Mouse (Mus musculus): ENCODE results near the gene Cacna2d2. TPM values are rescaled to one million over a fixed set of nuclear protein-coding genes. Genes with fewer than 3 reads are reported as not detected.

Gene Cacna2d2
- total RNA-seq, 2 experiments from 2014 or later: 0.35 to 0.71 TPM

DNA sequence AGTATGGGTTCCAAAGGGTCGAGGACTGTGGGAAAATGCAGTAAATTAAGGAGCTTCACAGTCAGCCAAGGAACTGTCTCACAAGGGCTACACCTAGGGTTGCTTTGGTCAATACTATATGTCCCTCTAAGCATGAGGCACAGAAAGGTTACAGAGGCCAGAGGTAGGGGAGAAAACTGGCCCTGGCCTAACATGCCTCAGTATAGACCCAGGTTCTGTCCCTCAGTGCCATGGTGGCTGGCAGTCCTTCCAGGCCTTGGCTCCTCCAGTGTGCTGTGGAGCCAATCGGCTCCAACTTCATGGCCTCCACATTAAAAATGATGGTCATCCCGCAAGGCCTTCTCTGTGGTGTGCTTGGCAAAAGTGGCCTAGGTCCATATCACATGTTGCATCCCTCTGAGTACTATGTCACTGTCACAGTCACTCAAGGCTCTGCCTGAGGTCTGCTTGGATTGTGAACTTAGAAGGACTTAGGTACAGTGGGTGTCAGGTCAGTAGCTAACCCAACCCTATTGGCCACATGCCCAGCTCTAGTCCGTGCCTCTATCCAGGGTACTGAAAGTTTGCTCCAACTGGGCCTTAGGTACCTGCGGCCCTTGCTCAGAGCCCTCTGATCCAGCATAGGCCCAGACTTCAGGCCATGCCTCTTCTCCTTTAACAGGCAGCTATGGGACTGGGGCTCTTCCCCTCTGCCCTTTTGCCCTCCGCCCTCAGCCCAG, 87.3 kb downstream of the Cacna2d2 start:
- intact Hi-C loops (cut with DNase I): no loop called here
- DNase-seq: no peak

DNA sequence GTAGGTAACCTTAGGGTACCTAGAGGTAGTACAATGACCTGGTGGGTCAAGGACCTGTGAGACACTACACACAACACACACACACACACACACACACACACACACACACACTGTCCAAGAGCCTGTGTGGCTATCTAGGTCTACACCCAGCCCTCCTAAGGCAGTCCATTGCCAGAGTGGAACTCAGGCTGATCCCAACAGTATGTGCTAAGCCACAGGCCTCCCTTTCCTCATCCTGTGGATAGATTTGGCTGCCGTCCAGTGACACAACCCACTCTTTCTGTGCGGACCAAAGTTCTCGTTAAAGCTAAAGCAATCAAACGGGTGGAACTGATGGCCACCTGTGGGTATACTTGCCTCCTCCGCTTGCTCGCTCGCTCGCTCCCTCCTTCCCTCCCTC, 90.7 kb downstream of the Cacna2d2 start:
- intact Hi-C loops (cut with DNase I): no loop called here
- no peak for DNase-seq

DNA sequence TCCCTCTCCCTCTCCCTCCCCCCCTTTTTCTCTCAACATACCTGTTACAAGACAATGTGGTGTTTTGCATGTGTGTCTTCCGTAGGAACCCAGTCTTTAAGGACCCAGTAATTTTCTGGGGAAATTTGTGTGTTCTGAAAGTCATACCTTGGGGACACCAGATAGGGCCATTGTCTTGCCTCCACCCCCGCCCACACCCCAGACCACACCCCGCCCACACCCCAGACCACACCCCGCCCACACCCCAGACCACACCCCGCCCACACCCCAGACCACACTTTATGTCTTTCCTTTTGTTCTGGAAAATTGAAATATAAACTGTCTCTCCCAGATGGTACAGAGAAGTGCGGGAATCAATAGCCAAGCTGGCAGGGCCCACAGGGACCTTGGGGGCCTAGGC, 91.2 kb downstream of the Cacna2d2 start:
- DNase-seq: no peak
- intact Hi-C loops (cut with DNase I): no loop called here

DNA sequence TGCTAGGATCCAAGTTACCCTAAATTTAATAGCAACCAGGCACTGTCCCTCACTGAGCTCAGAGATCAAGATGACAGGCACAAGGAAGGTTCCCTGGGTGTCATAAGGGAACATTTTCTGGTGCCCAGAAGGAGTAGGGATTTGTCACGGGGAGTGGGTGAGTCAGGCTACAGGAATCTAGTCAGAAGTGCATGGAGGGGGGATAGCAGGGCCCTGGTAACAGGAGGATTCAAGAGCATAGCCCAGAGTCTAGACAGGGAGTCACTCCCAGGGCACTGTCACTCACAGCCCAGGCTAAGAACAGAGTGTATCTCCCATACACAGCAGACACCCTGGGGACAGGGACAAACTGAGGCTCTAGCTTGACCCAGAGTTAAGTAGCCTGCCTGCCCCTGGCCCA, 94.1 kb downstream of the Cacna2d2 start:
- no peak for DNase-seq
- intact Hi-C loops (cut with DNase I): no loop called here

DNA sequence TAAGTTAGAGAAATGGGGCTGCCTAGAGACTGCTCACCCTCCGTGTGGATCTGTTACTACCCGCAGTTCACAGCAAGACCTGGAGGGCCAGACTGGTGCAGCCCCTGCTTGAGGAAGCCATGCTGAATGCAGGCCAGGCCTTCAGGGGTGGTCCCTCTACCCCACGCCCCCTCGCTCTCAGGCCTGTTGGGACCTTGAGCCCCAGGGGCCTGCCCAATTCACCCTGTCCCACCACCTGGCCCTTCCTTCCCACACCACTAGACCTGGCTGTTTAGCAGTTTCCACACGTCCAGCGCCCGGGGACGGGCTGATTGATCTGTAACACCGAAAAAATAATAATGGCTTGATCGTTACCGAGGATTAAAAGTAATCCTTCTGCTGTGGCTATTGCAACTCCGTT, 94.8 kb downstream of the Cacna2d2 start:
- intact Hi-C loops (cut with DNase I): no loop called here
- DNase-seq: no peak

DNA sequence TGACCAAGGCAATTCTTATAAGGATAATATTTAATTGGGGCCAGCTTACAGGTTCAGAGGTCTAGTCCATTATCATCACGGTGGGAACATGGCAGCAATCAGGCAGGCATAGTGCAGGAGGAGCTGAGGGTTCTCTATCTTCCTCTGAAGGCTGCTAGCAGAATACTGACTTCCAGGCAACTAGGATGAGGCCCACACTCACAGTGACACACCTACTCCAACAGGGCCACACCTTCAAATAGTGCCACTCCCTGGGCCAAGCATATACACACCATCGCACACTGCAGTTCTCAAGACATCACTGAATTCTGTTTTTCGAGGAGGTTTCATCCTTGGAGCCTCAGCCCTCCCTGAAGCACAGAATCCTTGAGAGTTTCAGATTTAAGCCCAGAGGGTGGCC, 96.9 kb downstream of the Cacna2d2 start:
- intact Hi-C loops (cut with DNase I): no loop called here
- DNase-seq: no peak

DNA sequence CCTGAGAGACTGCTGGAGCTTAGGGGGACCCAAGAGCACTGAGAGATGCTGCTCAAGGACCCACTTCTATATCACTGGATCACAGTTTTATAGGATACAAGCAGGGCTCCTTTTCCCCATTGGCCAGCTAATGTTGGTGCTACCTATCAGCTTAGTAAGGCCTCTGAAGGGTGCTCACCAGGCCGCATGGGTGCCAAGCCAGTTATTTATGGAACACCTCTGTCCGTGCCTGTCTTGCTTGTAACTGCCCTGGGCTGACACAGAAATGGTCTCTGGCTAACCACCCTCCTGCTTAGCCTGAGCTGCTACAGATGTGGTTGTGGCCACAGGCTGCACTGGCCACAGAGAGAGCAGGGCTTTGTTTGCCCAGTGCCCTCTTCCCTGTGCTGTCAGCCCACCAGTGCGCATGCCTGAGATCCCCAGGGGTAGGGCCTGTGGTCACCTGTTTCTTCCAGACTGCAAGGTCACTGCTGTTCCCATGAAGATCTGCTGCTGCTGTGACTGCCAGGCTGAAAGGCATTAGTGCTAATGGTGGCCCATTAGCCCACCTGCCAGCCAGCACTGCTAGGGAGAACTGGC, 101.4 kb downstream of the Cacna2d2 start:
- intact Hi-C loops (cut with DNase I): no loop called here
- no peak for DNase-seq

DNA sequence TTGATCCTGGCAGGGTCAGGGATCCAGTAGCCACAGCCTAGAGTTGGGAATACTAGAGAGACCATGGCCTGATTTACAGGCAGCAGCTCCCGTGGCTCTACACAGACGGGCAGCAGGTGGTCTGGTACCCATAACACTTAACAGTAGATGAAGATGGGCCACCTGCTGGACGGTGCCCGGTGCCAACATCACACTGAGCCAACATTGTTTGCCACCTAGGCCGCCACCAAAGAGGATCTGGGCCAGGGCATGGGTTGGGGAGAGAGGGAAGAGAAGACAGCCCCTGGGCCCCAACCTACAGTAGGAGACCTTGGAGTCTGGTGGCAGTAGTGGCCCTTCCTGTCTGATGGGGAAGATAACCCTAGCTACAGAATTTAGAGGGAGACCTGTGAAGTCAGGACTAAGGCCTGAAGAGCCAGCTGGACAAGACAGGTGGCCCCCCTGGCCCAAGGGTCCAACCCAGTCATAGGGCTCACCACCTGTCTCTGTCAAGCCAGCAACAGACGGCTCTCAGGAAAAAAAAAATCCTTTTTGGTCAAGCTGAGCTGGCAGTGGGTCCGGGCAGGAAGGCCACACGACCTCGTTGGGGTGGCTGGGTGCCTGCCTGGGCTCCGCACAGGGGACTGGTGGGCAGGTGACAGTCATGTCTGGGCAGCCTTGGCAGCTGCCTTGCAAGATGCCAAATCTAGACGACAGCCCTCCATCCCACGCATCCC, 102.9 kb downstream of the Cacna2d2 start:
- intact Hi-C loops (cut with DNase I): no loop called here
- no peak for DNase-seq

DNA sequence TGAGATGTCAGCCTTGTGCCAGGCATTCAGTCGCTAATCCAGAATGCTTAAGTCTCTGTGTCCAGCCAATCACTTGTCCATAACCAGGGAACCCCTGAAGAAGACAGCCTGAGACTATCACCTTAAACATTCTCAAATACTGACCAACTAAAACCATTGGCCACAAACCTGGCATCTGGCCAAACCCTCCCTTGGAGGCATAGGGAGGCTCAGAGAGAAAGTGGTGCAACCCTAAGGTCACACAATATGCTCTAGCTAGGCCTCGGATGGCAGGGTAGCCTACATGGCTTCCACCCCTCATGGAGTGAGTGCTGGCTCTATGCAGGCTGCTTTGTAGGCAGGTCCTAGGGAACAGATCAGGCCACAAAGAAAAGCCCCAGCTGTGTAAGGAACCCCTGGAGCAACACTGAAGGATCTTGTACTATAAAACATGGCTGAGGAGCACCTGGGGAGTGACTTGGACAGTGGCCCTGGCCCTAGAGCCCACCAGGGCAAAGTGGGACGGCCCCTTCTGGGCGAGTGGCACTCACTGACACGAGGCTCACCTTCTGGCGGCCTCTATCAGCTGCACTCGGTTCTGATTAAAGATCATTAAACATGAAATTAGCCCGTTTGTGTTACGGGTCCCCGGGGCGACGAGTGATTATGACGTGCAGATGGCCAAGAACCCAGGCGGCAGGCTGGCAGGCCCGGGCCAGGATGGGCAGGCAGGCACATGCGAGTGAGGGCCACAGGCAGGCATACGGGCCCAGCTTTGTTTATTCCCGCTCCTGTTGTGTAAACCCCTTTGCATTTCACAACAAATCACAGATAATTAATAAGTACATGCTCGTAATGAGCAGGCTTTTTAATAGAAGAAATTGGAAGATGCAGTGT, 105.5 kb downstream of the Cacna2d2 start:
- DNase-seq: no peak
- intact Hi-C loops (cut with DNase I): no loop called here

DNA sequence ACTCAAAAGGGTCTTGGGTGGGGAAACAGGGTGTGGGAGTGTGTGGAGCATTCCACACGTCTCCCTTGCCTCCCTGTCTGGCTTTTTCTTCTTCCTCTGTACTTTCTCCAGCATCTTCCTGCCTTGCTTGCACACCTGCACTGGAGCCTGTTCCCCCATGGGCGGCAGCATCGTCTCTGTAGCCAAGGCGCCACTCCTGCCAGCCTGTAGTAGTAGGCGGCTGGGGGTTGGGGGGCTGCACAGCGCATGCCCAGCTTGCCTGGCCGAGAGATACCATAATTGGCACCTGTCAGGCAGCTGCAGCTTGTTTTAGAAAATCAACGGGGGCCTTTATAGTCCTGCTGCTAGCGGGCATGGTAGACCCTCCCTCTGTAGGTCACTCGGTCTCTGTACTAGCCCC, 108.9 kb downstream of the Cacna2d2 start:
- DNase-seq: no peak
- intact Hi-C loops (cut with DNase I): no loop called here

DNA sequence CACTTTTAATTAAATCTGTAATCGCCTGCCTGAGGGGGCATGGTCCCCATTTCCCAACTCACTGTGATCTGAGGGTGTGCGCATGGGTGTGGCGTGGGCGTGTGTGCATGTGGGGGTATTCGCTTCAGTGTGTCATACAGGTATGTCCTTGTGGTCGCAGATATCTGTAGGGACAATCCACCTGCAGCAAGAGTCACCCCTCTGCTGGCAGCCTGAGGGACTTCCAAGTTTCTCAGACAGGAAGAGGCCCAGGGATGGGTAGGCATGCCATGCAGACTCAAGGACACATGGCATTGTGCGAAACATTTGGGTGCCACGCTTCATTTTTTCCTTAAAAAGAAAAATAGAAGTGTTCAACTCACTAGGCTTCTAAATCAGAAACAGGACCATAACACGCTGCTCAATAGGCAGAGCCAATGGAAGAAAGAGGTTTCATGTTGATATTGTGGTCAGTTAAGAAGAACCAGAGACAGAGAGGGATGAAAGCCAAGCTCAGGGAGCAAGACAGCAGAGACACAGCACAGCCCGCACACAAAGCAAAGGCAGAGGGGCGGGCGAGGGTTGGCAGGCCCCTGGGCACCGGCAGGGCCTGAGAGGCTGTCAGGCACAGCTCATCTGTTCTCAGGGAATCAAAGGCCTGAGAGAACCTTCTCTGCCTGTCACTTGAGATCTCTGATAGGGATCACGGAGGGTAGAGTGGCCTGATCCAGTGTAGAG, 111.1 kb downstream of the Cacna2d2 start:
- intact Hi-C loops (cut with DNase I): loop anchor here (5.0 to 10.0 kb wide), 3 partner anchors 48 to 606 kb away; partner anchors contain the start of gene Cish
- no peak for DNase-seq

DNA sequence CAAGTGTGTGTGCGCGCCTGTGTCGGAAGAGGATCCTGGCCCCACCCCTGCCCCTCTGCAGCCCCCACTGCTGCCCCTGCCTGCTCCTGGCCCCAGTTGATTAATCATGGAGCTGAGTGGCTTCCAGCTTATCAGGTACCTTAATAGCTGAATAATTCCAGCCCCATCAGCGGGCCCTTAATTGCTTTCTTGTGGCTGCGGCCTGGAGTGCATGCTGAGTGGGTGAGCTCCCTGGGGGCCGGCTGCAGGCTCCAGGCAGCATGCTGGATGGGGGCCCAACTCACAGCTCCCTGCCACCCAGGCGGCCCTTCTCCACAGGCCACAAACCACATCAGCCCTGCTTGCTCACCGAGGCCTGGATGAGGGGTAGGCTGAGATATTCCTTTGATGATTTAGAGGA, 112.0 kb downstream of the Cacna2d2 start:
- DNase-seq: no peak
- intact Hi-C loops (cut with DNase I): loop anchor here (5.0 to 10.0 kb wide), 3 partner anchors 49 to 607 kb away; partner anchors contain the start of gene Cish

DNA sequence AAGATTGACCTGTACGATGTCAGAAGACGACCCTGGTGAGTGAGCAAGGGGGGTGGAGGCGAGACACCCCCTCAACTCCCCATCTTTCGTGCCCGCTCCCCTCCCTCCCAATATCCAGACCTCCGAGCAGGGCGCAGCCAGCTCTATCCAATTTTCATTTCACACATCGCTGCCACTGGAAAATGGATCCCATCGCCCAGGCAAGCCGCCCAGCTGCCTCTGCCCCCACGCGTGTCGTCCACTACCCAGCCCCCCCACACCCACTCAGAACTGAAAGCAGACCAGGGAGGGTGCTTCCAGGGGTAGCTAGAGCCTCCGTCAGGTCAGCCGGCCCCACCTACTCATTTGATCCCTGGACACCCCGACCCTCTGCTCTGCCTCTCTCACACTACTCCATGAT, 112.9 kb downstream of the Cacna2d2 start:
- intact Hi-C loops (cut with DNase I): loop anchor here (5.0 to 10.0 kb wide), 3 partner anchors 50 to 608 kb away; partner anchors contain the start of gene Cish
- DNase-seq: no peak

DNA sequence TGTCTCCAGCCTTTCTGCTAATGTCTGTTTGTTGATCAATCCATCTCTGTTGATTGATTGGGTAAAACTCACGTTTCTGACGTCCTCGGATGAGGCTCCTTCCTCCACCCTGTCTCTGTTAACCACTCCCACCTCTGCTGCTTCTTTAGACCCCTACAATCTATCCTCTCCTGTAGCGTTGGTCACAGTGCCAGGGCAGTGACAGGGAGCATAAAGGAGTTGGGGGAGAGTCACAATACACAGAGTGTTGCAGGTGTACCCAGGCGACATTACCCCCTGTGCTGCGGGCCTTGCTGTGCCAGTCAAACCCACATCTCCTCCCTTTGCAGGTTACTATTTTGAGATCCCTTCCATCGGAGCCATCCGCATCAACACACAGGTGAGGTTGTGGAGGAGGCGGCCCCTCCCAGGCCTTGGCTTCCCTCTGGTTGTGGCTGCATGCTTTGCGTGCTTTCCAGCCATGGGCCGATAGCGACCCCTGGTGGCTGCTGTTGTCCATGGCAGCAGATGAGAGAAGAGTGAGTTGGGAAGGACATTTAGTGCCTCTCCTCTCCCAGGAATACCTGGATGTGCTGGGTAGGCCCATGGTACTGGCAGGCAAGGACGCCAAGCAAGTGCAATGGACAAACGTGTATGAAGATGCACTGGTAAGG, 115.0 kb downstream of the Cacna2d2 start:
- intact Hi-C loops (cut with DNase I): loop anchor here (1.0 to 10.0 kb wide), 5 partner anchors 52 to 610 kb away; partner anchors contain the start of gene Cish
- DNase-seq: peak; percentile 68 to 80

DNA sequence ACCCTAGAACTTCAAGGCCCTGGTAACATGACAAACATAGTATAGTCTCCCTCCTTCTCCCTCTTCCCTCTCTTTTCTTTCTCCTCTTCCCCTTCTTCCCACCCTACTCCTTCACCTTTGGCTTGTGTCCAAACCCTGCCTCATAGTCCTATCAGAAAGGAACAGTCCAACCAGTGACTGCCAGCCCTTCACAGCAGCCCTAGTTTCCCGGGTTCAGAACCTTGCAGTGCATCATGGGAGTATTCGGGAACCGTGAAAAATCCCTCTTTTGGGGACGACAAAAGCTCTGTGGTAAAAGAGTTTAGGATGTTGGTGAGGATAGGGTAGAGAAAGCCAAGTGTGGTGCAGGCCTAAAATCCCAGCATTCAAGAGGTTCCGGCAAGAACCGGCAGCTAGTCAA, 120.9 kb downstream of the Cacna2d2 start:
- no peak for DNase-seq
- intact Hi-C loops (cut with DNase I): no loop called here

DNA sequence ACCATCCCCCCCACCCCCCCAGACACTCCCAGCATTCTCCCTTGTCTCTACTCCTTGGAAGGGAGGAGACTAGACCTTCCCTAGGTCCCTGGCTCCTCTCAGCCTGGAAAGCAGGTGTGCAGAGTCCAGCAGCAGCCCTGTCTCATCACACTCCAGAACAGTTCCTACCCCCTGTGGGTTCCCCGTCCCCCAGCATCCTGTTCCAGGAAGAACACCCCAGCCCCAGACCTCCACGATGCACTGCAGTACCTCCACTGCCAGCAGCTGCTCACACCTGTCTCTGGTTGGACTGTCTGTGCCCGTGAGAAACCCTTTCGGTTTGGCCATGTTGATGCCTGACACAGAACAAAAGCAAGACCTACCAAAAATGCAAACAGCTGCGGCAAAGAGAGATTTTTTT, 121.8 kb downstream of the Cacna2d2 start:
- no peak for DNase-seq
- intact Hi-C loops (cut with DNase I): no loop called here

DNA sequence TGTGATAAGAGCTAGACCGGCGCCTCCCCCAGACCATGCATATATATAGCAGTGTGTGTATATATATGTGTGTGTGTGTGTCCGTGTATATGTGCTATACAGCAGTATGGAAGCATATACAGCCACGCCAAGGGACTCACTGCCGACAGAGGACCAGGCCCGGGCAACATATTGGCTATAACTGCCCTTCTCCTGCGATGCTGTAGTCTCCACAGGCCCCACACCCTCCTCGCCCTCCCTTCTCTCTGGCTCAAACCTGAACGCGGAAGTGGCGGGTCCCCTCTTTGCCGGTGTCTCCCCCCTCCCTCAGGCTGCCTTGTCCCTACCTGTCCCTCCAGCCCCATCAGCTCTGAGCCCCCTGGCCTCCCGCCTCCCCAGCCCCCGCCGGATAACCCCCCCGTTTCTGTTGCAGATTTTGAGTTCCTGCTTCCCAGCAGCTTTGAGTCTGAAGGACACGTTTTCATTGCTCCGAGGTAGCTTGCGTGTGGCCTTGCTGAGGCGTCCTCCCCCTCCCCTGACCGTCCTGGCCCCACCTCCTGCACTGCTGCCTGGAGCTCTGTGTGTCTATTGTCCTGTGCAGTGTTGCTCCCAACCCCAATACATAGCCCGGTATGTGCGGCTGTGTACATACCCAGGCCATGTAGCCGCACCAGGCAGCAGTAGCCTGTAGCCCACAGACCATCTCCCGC, 122.4 kb downstream of the Cacna2d2 start:
- DNase-seq: no peak
- intact Hi-C loops (cut with DNase I): no loop called here

DNA sequence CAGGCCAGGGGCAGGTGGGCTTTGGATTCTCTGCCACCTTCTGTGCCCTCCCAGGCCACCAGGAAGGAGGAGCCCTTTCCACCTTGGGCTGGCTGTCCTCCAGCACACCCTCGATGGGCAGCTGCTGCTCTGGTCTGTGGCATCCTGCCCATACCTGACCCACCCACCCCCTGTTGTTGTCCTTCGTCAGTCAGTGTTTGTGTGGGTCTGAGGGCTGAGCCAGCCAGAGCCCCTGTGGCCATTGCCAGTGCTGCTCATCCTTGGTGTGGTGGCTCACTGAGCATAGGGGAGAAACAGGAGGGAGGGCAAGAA, 122.9 kb downstream of the Cacna2d2 start:
- no peak for DNase-seq
- intact Hi-C loops (cut with DNase I): no loop called here

Measured in gastrocnemius, postnatal 36 days (tissue).